Mouse (Mus musculus) embryonic facial prominence, embryonic 12.5 days (tissue): ENCODE results near the gene Fezf1. TPM values are rescaled to one million over a fixed set of nuclear protein-coding genes. Genes with fewer than 3 reads are reported as not detected.

Experiments used
- ATAC-seq: fragments of 200-750 bp; cut with Nextera tagmentation; 2 replicates; pipeline ENCODE4 v1.8.0; 2017; ENCODE audit not compliant: insufficient number of reproducible peaks, insufficient read depth, low FRiP score, low TSS enrichment
- H3K27ac ChIP-seq: fragments of 300-500 bp; sonication (generic); 2 replicates; pipeline ENCODE4 v1.5.1; 2016; ENCODE audit warnings: mild to moderate bottlenecking
- H3K27me3 ChIP-seq: fragments of 300-500 bp; sonication (generic); 2 replicates; pipeline ENCODE4 v1.6.1; 2016; ENCODE audit warnings: mild to moderate bottlenecking, moderate library complexity
- H3K36me3 ChIP-seq: fragments of 300-500 bp; sonication (generic); 2 replicates; pipeline ENCODE4 v1.6.1; 2016; ENCODE audit warnings: mild to moderate bottlenecking
- H3K4me1 ChIP-seq: fragments of 300-500 bp; sonication (generic); 2 replicates; pipeline ENCODE4 v1.6.1; 2016
- H3K4me2 ChIP-seq: fragments of 300-500 bp; sonication (generic); replicated peaks from 2 replicates; pipeline ENCODE4 v1.6.1; 2016; ENCODE audit warnings: mild to moderate bottlenecking, moderate library complexity
- H3K4me3 ChIP-seq: fragments of 300-500 bp; sonication (generic); 2 replicates; pipeline ENCODE4 v1.5.1; 2016; ENCODE audit warnings: mild to moderate bottlenecking
- H3K9ac ChIP-seq: fragments of 300-500 bp; sonication (generic); 2 replicates; pipeline ENCODE4 v1.6.1; 2016; ENCODE audit warnings: mild to moderate bottlenecking, moderate library complexity
- H3K9me3 ChIP-seq: fragments of 300-500 bp; sonication (generic); 2 replicates; pipeline ENCODE4 v1.6.1; 2016; ENCODE audit warnings: mild to moderate bottlenecking, moderate library complexity
- WGBS: fragments of 180-500 bp; shearing (Covaris S2); methylation state at CpG from one replicate; pipeline ENCODE4 v1.1.7; 2016; 5-methylcytosine and 5-hydroxymethylcytosine counted together
- polyA plus RNA-seq: library from polyadenylated mRNA; unstranded; fragments of >200 nt; fragmentation: Nextera tagmentation; extraction: Ambion mirVana; gene quantifications from 2 replicates; pipeline ENCODE4 v1.2.1, GENCODE M21; 2016

The Fezf1 gene
- polyA plus RNA-seq, 1 experiment from 2014 or later, result 7.0 TPM

- Histone ChIP-seq H3K4me1 (0 out of 2 replicates have a peak, but pooled peaks cover 12% of the 10 kb centered on the region), H3K9me3 (no peaks in the 10 kb centered on the region; the same call in 1 of the 2 replicates), H3K27me3 (peaks cover 80% of the 10 kb centered on the region), H3K4me3 (0 out of 2 replicates have a peak overlapping the region, but pooled peaks have one; percentile 4), H3K27ac (no peak overlapping the region), H3K4me2 (no peak overlapping the region), H3K9ac (no peak overlapping the region), H3K36me3 (no peaks in the 10 kb centered on the region)
- 3% methylated on average over 17 of the region's 17 CpGs for WGBS
- ATAC-seq, result no peak
Observed at GRCm38 (mm10) chr6:23246061-23246789, 1.9 kb downstream of the Fezf1 start.

- H3K4me2 ChIP-seq, result no peak overlapping the region
- 1% methylated on average over 21 of the region's 23 CpGs for WGBS
- H3K36me3 ChIP-seq, result no peaks in the 10 kb centered on the region
- peak overlapping the region; percentile 4; the same call in 1 of the 2 replicates for H3K4me3 ChIP-seq
- ATAC-seq, result no peak
- H3K4me1 ChIP-seq, result 0 out of 2 replicates have a peak, but pooled peaks cover 12% of the 10 kb centered on the region
- H3K9me3 ChIP-seq, result no peaks in the 10 kb centered on the region; the same call in 1 of the 2 replicates
- 0 out of 2 replicates have a peak overlapping the region, but pooled peaks have one; percentile 41 for H3K27ac ChIP-seq
- no peak overlapping the region for H3K9ac ChIP-seq
- peaks cover 82% of the 10 kb centered on the region for H3K27me3 ChIP-seq
Observed at GRCm38 (mm10) chr6:23245545-23246011, 2.6 kb downstream of the Fezf1 start.

GRCm38 (mm10) chr6:23245121-23245520, 3.0 kb downstream of the Fezf1 start:
- Histone ChIP-seq H3K36me3 (no peaks in the 10 kb centered on the region), H3K27me3 (peaks cover 78% of the 10 kb centered on the region), H3K9ac (no peak overlapping the region), H3K4me3 (no peak overlapping the region), H3K9me3 (no peaks in the 10 kb centered on the region; the same call in 1 of the 2 replicates), H3K4me2 (no peak overlapping the region), H3K4me1 (0 out of 2 replicates have a peak, but pooled peaks cover 12% of the 10 kb centered on the region), H3K27ac (no peak overlapping the region)
- ATAC-seq, result no peak
- WGBS, result 13% methylated on average over 9 of the region's 9 CpGs

- 0 out of 2 replicates have a peak, but pooled peaks cover 4% of the 10 kb centered on the region for H3K4me1 ChIP-seq
- no peaks in the 10 kb centered on the region; the same call in 1 of the 2 replicates for H3K9me3 ChIP-seq
- no peak for ATAC-seq
- no peak overlapping the region for H3K27ac ChIP-seq
- no peak overlapping the region for H3K4me2 ChIP-seq
- 3% methylated on average over 15 of the region's 15 CpGs for WGBS
- H3K4me3 ChIP-seq, result no peak overlapping the region
- no peak overlapping the region for H3K9ac ChIP-seq
- no peaks in the 10 kb centered on the region for H3K36me3 ChIP-seq
- peaks cover 68% of the 10 kb centered on the region for H3K27me3 ChIP-seq
Observed at GRCm38 (mm10) chr6:23243821-23244760, 4.1 kb downstream of the Fezf1 start.

- WGBS, result 44% methylated on average over 3 of the region's 3 CpGs
- Histone ChIP-seq H3K36me3 (no peaks in the 10 kb centered on the region), H3K27ac (no peak overlapping the region), H3K4me3 (no peak overlapping the region), H3K4me2 (no peak overlapping the region), H3K9me3 (no peaks in the 10 kb centered on the region), H3K27me3 (no peaks in the 10 kb centered on the region), H3K9ac (no peak overlapping the region), H3K4me1 (no peaks in the 10 kb centered on the region)
- ATAC-seq, result no peak
Observed at GRCm38 (mm10) chr6:23211499-23211898, 36.7 kb downstream of the Fezf1 start.

- Histone ChIP-seq H3K4me3 (no peak overlapping the region), H3K27ac (no peak overlapping the region), H3K9ac (no peak overlapping the region), H3K9me3 (no peaks in the 10 kb centered on the region), H3K36me3 (no peaks in the 10 kb centered on the region), H3K27me3 (no peaks in the 10 kb centered on the region), H3K4me2 (no peak overlapping the region), H3K4me1 (no peaks in the 10 kb centered on the region)
- WGBS, result 67% methylated on average over 4 of the region's 4 CpGs
- ATAC-seq, result no peak
Observed at GRCm38 (mm10) chr6:23207791-23208190, 40.4 kb downstream of the Fezf1 start.

- H3K4me1 ChIP-seq, result no peaks in the 10 kb centered on the region
- no peak overlapping the region for H3K4me2 ChIP-seq
- ATAC-seq, result no peak
- H3K4me3 ChIP-seq, result no peak overlapping the region
- H3K9ac ChIP-seq, result no peak overlapping the region
- WGBS, result 85% methylated on average over 11 of the region's 11 CpGs
- no peak overlapping the region for H3K27ac ChIP-seq
- H3K27me3 ChIP-seq, result no peaks in the 10 kb centered on the region
- H3K36me3 ChIP-seq, result no peaks in the 10 kb centered on the region
- H3K9me3 ChIP-seq, result no peaks in the 10 kb centered on the region
Observed at GRCm38 (mm10) chr6:23202630-23203029, 45.5 kb downstream of the Fezf1 start.

Other genes starting within 250 kb of the Fezf1 start
- 5.3 and 5.4 TPM in 2 replicates for gene Aass, start 115.4 kb downstream of the Fezf1 start, polyA plus RNA-seq